Mouse (Mus musculus) heart, adult 2 months (tissue): ENCODE data around the gene Nt5c3b. TPM values are rescaled to one million over a fixed set of nuclear protein-coding genes. Genes with fewer than 3 reads are reported as not detected.

Experiments used
- DNase-seq, 2 experiments: peaks; one replicate each; pipeline ENCODE4 v3.0.0; 2021
- H3K27ac ChIP-seq: fragments of 200-600 bp; 2 replicates; pipeline ENCODE4 v1.8.1; 2022
- H3K27me3 ChIP-seq: fragments of 200-500 bp; 2 replicates; pipeline ENCODE4 v1.6.1; 2012; ENCODE audit warnings: mild to moderate bottlenecking, low read length, inconsistent platforms, mixed read lengths; ENCODE audit not compliant: control insufficient read depth, insufficient read depth
- H3K36me3 ChIP-seq: fragments of 200-500 bp; 2 replicates; pipeline ENCODE4 v1.6.1; 2012; ENCODE audit warnings: low read length, inconsistent platforms; ENCODE audit not compliant: control insufficient read depth, insufficient read depth
- H3K4me1 ChIP-seq: fragments of 200-500 bp; 2 replicates; pipeline ENCODE4 v1.6.1; 2011; ENCODE audit warnings: low read length; ENCODE audit not compliant: control insufficient read depth, insufficient read depth
- H3K4me3 ChIP-seq: fragments of 200-600 bp; 2 replicates; pipeline ENCODE4 v1.8.1; 2022
- H3K79me2 ChIP-seq: fragments of 200-500 bp; replicated peaks from 2 replicates; pipeline ENCODE4 v1.6.1; 2012; ENCODE audit warnings: mild to moderate bottlenecking, inconsistent platforms, low read length, moderate library complexity, mixed read lengths; ENCODE audit not compliant: control insufficient read depth, insufficient read depth
- H3K9ac ChIP-seq: fragments of 200-500 bp; 2 replicates; pipeline ENCODE4 v1.6.1; 2012; ENCODE audit warnings: low read depth, mild to moderate bottlenecking, control low read depth, inconsistent platforms, low read length, mixed read lengths
- CTCF ChIP-seq: fragments of 200-600 bp; IDR thresholded peaks from 2 replicates; pipeline ENCODE4 v1.8.1; 2022; ENCODE audit warnings: antibody characterized with exemption, mild to moderate bottlenecking, moderate library complexity
- EP300 ChIP-seq: fragments of 200-500 bp; IDR thresholded peaks from 2 replicates; pipeline ENCODE4 v1.6.1; 2011; ENCODE audit warnings: low read depth, low read length, control low read depth; ENCODE audit not compliant: insufficient read depth
- POLR2A ChIP-seq: fragments of 200-500 bp; IDR thresholded peaks from 2 replicates; pipeline ENCODE4 v1.6.1; 2011; ENCODE audit warnings: mild to moderate bottlenecking, low read depth, low read length, control low read depth; ENCODE audit not compliant: insufficient read depth
- WGBS: fragments of 180-500 bp; shearing (Covaris S2); methylation state at CpG from one replicate; pipeline ENCODE4 v1.1.7; 2018; 5-methylcytosine and 5-hydroxymethylcytosine counted together
- intact Hi-C: fragments of 180-260 bp; cut with DNase I; formaldehyde crosslinking; loops from one replicate; pipeline ENCODE4 v1.15.1; 2025
- polyA plus RNA-seq: library from polyadenylated mRNA; depleted of rRNA; stranded (reverse); fragments of >200 nt; gene quantifications from 2 replicates; pipeline ENCODE4 v1.2.3, GENCODE M21; 2012
- total RNA-seq, 2 experiments: library from RNA; stranded (reverse); gene quantifications; 2 replicates each; pipeline ENCODE4 v1.2.3; 2021

Nt5c3b gene
- total and polyA plus RNA-seq, 3 experiments: 23.5 to 44.0 (median 24.1) TPM

DNA sequence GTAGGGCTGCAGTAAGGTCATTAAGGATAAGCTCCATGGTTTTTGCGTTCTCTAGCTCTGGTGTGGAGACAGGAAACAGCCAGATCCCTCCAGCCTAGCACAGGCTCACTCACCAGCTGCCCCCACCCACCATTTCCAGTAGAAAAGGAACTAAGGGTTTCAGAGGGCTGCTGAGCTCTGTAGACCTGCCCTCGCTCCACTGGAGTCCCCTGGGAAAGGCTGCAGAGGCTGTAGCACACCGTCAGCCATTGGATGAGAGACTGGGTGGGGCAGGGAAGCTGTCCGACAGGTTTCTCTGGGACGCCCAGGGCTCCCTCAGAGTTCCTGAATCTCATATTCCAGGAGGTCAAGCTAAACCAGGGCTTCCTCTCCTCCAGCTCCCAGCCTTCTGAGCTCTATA, 55.0 kb downstream of the Nt5c3b start:
- peak overlapping the region; percentile 98 for H3K27ac ChIP-seq
- peaks cover 49% of the 10 kb centered on the region for H3K4me1 ChIP-seq
- no peaks in the 10 kb centered on the region for H3K27me3 ChIP-seq
- H3K36me3 ChIP-seq: peaks cover 40% of the 10 kb centered on the region
- WGBS: 27% methylated on average over 5 of the region's 5 CpGs
- peak in 1 of 2 experiments; percentile 46 for DNase-seq
- TF ChIP-seq EP300 (no peak; the same call in 1 of the 2 replicates), POLR2A (no peak)
- intact Hi-C loops: loop anchor here (1.0 to 2.0 kb wide), 2 partner anchors 10 to 18 kb away; no protein-coding TSS in a partner anchor
- H3K4me3 ChIP-seq: no peak overlapping the region
- H3K9ac ChIP-seq: peak overlapping the region; percentile 15
- peaks cover 12% of the 10 kb centered on the region for H3K79me2 ChIP-seq

DNA sequence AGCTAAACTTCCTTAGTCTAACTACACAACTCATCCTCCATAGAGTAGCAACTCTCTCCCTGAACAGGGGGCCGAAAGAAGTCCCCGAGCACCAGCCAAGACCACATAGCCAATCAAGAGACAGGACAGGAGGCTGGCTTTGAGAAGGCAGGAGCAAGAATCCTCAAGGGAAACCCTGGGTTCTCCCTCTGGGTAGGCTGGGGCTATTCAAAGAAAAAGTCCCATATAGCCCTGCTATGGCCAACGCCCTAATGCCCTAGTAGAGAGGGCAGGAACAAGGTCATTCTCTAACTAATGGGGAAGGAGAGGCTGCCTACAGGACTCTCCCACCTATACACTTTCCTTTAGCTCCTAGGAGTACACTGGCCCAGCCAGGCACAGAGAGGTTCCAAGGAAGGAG, 56.6 kb downstream of the Nt5c3b start:
- peaks cover 44% of the 10 kb centered on the region for H3K36me3 ChIP-seq
- peaks cover 12% of the 10 kb centered on the region for H3K79me2 ChIP-seq
- H3K4me3 ChIP-seq: no peak overlapping the region
- peaks cover 37% of the 10 kb centered on the region for H3K4me1 ChIP-seq
- no peak overlapping the region for H3K9ac ChIP-seq
- H3K27ac ChIP-seq: no peak overlapping the region
- 80% methylated on average over 3 of the region's 3 CpGs for WGBS
- intact Hi-C loops: no loop called here
- no peak for TF ChIP-seq POLR2A
- no peak for TF ChIP-seq CTCF
- no peak for TF ChIP-seq EP300
- DNase-seq: no peak
- H3K27me3 ChIP-seq: no peaks in the 10 kb centered on the region

DNA sequence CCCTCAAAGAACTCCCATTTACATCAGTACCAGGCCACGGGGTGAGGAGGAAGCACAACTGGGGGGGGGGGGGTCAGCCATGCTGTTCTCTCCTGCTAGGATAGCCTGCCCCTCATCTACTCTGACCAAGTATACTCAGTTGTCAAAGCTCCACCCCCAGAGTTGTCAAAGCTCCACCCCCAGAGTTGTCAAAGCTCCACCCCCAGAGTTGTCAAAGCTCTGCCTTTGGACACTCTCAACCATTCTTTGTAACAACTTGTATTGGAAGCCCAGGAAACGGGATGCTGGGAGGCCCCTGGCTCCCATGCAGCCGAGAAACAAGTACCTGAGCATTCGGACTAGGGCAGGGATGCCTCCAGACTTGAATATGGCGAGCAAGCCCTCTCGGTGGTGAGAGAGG, 58.9 kb downstream of the Nt5c3b start:
- no peak overlapping the region for H3K9ac ChIP-seq
- H3K27ac ChIP-seq: no peak overlapping the region
- DNase-seq: no peak
- peaks cover 12% of the 10 kb centered on the region for H3K79me2 ChIP-seq
- H3K4me1 ChIP-seq: peaks cover 23% of the 10 kb centered on the region
- TF ChIP-seq CTCF: no peak
- 64% methylated on average over 6 of the region's 6 CpGs for WGBS
- H3K27me3 ChIP-seq: no peaks in the 10 kb centered on the region
- H3K36me3 ChIP-seq: peaks cover 38% of the 10 kb centered on the region
- no peak overlapping the region for H3K4me3 ChIP-seq
- intact Hi-C loops: no loop called here

DNA sequence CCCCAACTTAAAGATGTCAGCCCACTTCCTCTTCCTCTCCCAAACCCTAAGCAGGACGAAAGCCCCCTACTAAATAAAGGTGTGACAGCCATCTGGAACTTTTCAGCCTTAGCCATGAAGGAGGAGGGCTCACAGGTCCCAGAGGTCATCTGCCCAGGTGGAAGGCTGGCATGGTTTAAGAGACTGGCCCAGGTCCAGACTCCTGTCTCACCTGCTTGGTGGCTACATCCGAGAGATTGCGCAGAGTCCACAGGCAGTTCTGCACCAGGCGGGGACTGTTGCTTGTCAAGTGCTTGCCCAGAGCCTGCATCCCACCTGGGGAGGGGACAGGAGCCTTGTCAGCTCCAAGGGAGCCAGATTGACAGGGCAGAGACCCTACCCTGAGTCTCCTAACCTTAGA, 62.3 kb downstream of the Nt5c3b start:
- Histone ChIP-seq H3K27ac (no peak overlapping the region; the same call in 1 of the 2 replicates), H3K9ac (no peak overlapping the region), H3K27me3 (no peaks in the 10 kb centered on the region), H3K4me3 (no peak overlapping the region), H3K36me3 (peaks cover 28% of the 10 kb centered on the region), H3K4me1 (peaks cover 17% of the 10 kb centered on the region), H3K79me2 (peaks cover 3% of the 10 kb centered on the region)
- WGBS: 75% methylated on average over 4 of the region's 4 CpGs
- TF ChIP-seq POLR2A: no peak
- DNase-seq: peak in 1 of 2 experiments; percentile 3
- intact Hi-C loops: no loop called here

DNA sequence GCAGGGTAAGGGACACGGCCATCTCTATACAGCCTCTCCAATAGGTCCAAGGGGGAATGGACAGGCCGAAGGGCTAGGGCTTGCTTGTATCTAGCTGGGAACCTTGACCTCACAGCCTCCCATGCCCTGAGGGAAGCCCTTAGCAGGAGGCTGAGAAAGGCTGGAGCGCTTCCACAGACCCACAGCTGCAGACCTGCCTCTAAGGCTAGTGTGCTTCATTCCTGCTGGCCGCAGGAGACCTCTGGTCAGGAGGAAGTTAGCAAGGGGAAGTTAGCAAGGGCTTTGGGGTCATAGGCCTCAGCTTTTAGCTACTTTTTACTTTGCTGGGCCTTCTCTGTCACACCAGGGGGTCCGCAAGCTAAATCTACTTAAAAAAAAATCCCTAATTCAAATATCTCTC, 63.2 kb downstream of the Nt5c3b start:
- no peak overlapping the region for H3K4me3 ChIP-seq
- H3K9ac ChIP-seq: no peak overlapping the region
- WGBS: 87% methylated on average over 5 of the region's 5 CpGs
- H3K4me1 ChIP-seq: peaks cover 17% of the 10 kb centered on the region
- no peaks in the 10 kb centered on the region for H3K27me3 ChIP-seq
- intact Hi-C loops: no loop called here
- TF ChIP-seq EP300: 0 out of 2 replicates have a peak, but pooled peaks have one; percentile 9
- TF ChIP-seq CTCF: no peak
- peaks cover 2% of the 10 kb centered on the region for H3K79me2 ChIP-seq
- DNase-seq: peak in 1 of 2 experiments; percentile 23
- H3K27ac ChIP-seq: no peak overlapping the region
- H3K36me3 ChIP-seq: peaks cover 27% of the 10 kb centered on the region

DNA sequence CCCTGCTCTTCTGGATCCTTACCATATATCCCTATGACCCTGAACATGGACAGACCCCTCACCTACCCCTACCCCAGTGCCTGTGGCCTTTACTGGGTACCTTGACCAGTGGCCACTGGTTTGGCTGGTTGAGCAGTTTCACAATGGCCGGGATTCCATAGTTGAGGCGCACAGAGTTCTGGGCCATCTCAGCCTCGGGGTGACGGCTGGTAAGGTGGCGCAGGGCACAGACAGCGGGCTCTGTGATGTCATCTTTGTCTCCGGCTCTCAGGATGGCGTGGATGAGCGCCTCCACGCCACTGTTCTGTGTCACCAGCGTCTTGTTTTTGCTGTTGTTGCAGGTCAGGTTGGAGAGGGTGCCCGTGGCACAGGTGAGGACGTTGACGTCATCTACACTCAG, 63.6 kb downstream of the Nt5c3b start:
- intact Hi-C loops: no loop called here

More for the DNA sequence above, 63.6 kb downstream of the Nt5c3b start:
- H3K9ac ChIP-seq: no peak overlapping the region
- TF ChIP-seq CTCF (no peak), EP300 (no peak), POLR2A (no peak)
- no peak overlapping the region for H3K27ac ChIP-seq
- H3K4me3 ChIP-seq: no peak overlapping the region
- no peaks in the 10 kb centered on the region; the same call in none of the 2 replicates for H3K79me2 ChIP-seq
- WGBS: 95% methylated on average over 14 of the region's 14 CpGs
- H3K36me3 ChIP-seq: peaks cover 29% of the 10 kb centered on the region
- no peaks in the 10 kb centered on the region for H3K27me3 ChIP-seq
- no peak for DNase-seq
- H3K4me1 ChIP-seq: peaks cover 17% of the 10 kb centered on the region
